Mouse (Mus musculus) C2C12 (cell line): ENCODE results near the gene Mycbpap.

Experiments
- CEBPB ChIP-seq: IDR thresholded peaks from one replicate; pipeline ENCODE4 v1.6.1; 2011; ENCODE audit warnings: low read depth, mild to moderate bottlenecking, control low read depth, moderate library complexity
- CTCF ChIP-seq: IDR thresholded peaks from one replicate; pipeline ENCODE4 v1.5.1; 2011; ENCODE audit not compliant: control insufficient read depth, insufficient read depth, insufficient read length
- MAX ChIP-seq: IDR thresholded peaks from one replicate; pipeline ENCODE4 v1.6.1; 2011; ENCODE audit warnings: mild to moderate bottlenecking, control low read depth
- MYOD1 ChIP-seq: IDR thresholded peaks from one replicate; pipeline ENCODE4 v1.6.1; 2011; ENCODE audit warnings: low read depth; ENCODE audit not compliant: control insufficient read depth, insufficient read length
- USF1 ChIP-seq: IDR thresholded peaks from one replicate; pipeline ENCODE4 v1.6.1; 2011; ENCODE audit warnings: low read depth, mild to moderate bottlenecking, control low read depth, moderate library complexity

DNA sequence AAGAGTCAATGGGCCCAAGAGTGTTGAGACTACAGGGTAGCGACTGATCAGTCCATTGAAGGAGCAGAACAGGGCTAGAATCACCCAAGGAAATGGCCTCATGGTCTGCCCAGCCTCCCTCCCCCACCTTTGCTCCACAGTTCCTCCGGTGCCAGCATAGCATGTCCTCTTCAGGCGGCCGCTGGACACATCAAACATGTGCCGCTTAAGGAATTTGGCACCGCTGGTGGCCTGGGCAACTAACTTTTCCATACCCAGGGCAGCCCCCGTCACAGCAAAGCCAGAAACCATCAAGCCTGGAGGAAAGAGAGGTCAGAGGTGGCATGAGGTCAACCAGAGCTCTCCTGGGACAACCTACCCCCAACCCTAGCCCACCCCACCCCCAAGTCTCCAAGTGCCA is 39.6 kb downstream of the Mycbpap start:
- no peak for TF ChIP-seq CEBPB
- no peak for TF ChIP-seq MAX
- no peak for TF ChIP-seq CTCF
- TF ChIP-seq USF1, result no peak
- no peak for TF ChIP-seq MYOD1
